Mouse (Mus musculus) C2C12 (cell line): Measurements from ENCODE around the gene Rhebl1.

ENCODE experiments used
- CTCF ChIP-seq: IDR thresholded peaks from one replicate; pipeline ENCODE4 v1.5.1; 2011; ENCODE audit not compliant: control insufficient read depth, insufficient read depth, insufficient read length
- MAX ChIP-seq: IDR thresholded peaks from one replicate; pipeline ENCODE4 v1.6.1; 2011; ENCODE audit warnings: mild to moderate bottlenecking, control low read depth
- MYOG ChIP-seq: IDR thresholded peaks from one replicate; pipeline ENCODE4 v1.6.1; 2011; ENCODE audit not compliant: control insufficient read depth, insufficient read length; ENCODE audit errors: extremely low read depth
- USF1 ChIP-seq: IDR thresholded peaks from one replicate; pipeline ENCODE4 v1.6.1; 2011; ENCODE audit warnings: low read depth, mild to moderate bottlenecking, control low read depth, moderate library complexity

DNA sequence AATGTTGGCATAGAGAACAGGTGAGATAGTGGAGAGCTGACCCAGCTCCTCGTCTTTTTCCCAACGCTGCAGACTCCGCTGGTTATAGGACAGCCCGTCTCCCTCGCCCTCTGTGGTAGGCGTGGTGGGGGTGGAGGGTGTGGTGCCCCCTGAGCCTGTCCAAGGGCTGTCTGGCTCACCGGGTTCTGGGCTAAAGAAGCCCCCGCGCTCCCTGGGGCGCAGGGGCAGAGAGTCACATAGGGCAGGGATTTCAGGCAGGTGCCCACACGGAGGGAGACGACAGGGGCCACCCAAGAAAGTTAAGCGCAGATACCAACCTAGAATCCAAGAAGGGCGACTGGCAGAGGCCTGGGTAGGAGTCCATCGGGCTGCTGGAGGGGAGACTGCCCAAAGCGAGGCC lies 40.1 kb downstream of the Rhebl1 start:
- TF ChIP-seq CTCF (no peak), USF1 (no peak), MAX (no peak), MYOG (no peak)
